Mouse (Mus musculus) gastrocnemius, adult 8-10 months (tissue): ENCODE data around the gene Gm20388. TPM values are rescaled to one million over a fixed set of nuclear protein-coding genes. Genes with fewer than 3 reads are reported as not detected.
A peak's percentile ranks its signal among the peaks of the same experiment; 100 is the strongest.
"Not testable (repeated sequence)": the region's sequence is repeated elsewhere in the genome, so short reads cannot be mapped to it uniquely, and the experiment has no call there.

Experiments
- DNase-seq, 2 experiments: peaks; one replicate each; pipeline ENCODE4 v3.0.0; 2022; ENCODE audit warnings: low spot score in 2 of 2
- total RNA-seq, 4 experiments: library from RNA; stranded (reverse); gene quantifications; 2 replicates each; pipeline ENCODE4 v1.2.4; 2022

Gm20388 gene
- total RNA-seq, 4 experiments from 2014 or later, result 4.4 to 20.0 (median 7.9) TPM; not detected in 1

DNA sequence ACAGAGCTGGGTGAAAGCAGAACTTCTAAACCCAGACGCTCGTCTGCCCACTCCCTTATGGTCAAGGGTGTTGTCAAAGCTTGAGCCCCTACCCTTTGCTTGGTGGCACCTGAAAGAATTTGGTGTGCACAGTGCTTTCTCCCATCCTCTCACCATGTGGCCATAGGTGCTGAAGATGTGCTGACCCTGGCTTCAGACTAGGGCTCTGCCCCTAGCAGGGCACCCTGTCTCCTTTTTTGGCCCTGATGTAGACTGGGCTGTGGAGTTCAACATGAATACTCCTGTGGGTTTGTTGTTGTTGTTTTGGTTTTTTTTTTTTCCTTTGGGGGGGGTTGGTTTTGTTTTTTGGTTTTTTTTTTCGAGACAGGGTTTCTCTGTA lies 3512.1 kb downstream of the Gm20388 start:
- DNase-seq, result no peak

DNA sequence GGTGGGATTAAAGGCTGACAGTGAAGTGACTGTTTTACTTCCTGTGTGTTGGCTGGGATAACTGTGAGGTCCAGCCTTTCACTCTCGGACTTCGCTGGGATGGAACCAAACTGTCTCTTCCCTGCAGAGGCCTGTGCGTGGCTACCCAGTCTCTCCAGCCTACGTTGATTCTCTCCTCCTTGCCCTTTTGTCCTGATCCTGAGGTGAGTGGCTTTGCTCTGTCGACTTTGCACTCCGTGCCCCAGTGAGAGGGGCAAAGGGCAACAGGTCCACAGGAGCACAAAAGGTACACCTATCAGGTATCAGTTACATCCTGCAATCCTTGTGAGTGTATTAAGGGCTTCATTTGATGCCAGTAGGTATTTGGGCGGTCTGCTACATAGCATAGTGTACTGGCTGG lies 3512.8 kb downstream of the Gm20388 start, which contains the start of gene Def8:
TSS of gene Def8 (plus strand) at position 87 of the 400 bp plus-strand sequence.
- DNase-seq, result no peak

DNA sequence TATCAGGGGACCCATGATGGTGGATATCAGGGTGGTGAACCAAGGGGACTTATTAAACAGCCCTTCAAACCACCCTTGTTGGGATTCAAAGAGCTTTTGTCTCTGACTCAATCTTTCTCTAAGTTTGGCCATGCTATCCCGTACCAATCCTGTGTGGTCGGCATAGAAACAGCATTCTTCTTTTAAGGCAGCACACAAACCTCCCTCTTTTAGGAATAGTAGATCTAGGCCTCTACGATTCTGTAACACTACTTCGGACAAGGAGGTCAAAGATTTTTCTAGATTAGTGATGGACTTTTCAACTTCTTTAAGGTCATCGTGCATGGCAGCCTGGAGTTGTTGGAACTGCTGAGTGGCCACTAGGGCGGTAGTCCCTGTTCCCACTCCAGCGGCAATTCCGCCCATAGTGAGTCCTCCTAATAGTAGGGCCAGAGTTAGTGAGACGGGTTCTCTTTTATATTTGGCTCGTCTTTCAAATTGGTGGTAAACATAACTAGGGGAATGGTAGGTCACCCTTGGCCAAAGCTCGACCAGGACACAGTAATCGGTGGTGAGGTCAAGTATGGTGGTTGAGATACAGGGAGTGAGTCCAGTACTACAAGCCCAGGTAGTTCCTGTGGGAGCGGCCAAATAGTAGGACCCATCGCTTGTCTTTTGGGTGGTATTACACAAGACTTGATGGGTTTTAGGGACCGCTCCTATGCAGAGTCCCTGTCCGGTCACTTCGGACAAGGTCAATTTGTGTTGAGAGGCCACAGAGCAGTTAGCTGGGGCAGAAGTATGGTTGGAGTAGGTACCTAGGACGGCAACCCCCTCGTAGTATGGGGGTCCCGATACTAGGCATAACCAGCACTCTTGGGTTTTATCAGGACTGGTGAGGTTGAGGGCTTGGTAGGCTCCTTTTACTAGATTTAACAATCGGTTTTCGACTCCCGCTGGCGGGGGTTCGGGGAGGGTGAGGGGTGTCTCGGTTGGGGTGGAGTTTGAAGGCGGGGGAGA lies 3516.2 kb downstream of the Gm20388 start:
- DNase-seq, result no peak

DNA sequence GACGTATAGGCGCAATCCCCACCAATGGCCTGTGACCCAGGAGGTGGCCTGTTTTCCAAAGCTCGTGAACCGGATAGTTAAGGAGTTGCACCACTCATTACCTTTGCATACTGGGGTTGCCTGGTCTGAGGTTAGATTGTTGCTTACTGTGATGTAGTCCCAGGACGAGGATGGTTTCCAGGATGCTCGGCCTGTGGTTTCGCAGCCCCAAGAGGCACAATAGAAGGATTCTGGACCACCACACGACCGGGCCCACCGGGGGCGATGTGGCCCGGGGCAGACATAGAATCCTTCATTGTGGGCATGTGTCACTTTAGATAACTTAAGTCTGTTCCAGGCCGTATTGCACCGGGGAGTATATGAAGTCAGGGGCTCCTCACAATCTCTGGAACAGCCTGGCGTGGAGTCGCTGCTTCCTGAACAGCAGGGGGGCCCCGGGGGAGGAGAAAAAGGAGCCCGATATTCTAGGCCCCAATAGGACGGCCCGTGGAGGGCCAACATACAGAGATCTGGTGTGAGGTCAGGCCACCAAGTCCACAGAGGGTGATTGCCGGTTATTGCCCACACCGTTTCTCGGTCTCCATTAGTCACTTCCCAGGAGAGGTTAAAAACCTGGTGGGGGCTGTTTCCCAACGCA lies 3517.1 kb downstream of the Gm20388 start:
- no peak for DNase-seq

DNA sequence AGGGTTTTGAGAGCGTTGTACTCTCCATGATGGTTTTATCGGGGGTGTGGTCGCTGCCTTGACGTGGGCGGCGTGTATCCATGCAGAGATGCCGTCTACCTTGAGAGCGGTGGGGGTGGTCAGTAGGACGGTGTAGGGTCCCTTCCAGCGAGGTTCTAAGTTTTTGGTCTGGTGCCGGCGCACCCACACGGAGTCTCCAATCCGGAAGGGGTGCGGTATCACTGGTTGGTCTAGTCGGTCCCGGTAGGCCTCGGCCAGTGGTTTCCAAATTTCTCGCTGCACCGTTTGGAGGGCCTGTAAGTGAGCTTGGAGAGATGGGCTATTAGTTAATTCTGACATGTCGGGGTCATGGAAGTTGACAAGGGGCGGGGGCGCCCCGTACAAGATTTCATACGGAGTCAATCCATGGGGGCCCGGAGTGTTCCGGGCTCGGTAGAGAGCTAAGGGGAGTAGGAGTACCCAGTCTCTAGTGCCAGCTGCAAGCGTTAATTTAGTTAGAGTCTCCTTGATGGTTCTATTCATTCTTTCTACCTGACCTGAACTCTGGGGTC lies 3517.8 kb downstream of the Gm20388 start:
- DNase-seq, result no peak

DNA sequence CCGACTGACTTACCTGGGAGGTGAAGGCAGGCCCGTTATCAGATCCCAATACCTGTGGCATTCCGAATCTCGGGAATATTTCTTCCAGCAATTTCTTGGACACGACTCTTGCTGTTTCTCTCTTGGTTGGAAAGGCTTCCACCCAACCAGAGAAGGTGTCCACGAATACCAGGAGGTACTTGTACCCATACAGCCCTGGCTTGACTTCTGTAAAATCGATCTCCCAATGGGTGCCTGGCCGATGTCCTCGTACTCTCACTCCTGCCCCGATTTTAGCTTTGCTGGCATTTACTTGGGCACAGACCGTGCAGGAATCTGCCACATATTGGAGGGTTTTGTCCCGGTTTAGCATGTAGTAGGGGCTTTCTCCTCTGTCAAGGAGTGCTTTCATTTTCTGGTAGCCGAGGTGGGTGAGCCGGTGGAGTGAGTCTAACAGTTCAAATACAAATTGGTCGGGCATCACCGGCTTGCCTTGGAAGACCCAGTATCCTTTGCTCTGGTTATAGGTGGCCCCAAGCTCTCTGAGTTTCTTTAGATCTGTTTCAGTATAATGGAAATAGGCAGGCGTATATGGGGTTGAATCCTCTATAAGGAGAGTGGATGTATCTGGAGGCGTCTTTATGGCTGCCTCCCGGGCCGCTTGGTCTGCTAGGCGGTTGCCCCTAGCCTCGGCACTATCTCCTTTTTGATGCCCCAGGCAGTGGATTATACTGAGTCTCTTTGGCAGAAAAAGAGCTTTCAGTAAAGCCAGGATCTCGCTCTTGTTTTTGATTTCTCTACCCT lies 3518.5 kb downstream of the Gm20388 start:
- DNase-seq, result no peak

DNA sequence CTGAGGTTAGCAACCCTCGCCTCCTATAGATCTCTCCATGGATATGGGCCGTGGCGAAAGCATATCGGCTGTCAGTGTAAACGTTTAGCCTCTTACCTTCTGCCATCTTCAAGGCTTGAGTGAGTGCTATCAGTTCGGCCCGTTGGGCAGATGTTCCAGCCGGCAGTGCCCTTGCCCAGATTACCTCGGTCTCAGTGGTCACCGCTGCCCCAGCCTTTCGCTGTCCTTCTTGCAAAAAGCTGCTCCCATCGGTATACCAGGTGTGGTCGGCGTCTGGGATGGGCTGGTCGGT lies 3519.0 kb downstream of the Gm20388 start:
- not testable (repeated sequence) for DNase-seq

DNA sequence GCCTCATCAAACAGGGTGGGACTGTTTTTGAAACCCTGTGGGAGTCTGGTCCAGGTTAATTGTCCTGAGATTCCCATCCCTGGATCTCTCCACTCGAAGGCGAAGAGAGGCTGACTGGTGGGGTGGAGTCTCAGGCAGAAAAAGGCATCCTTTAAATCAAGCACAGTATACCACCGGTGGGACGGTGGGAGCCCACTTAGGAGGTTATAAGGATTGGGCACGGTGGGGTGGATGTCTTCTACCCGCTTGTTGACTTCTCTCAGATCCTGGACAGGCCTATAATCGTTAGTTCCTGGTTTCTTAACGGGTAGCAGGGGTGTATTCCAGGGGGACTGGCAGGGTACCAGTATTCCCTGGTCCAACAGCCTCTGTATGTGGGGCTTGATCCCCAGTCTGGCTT lies 3520.3 kb downstream of the Gm20388 start:
- not testable (repeated sequence) for DNase-seq

DNA sequence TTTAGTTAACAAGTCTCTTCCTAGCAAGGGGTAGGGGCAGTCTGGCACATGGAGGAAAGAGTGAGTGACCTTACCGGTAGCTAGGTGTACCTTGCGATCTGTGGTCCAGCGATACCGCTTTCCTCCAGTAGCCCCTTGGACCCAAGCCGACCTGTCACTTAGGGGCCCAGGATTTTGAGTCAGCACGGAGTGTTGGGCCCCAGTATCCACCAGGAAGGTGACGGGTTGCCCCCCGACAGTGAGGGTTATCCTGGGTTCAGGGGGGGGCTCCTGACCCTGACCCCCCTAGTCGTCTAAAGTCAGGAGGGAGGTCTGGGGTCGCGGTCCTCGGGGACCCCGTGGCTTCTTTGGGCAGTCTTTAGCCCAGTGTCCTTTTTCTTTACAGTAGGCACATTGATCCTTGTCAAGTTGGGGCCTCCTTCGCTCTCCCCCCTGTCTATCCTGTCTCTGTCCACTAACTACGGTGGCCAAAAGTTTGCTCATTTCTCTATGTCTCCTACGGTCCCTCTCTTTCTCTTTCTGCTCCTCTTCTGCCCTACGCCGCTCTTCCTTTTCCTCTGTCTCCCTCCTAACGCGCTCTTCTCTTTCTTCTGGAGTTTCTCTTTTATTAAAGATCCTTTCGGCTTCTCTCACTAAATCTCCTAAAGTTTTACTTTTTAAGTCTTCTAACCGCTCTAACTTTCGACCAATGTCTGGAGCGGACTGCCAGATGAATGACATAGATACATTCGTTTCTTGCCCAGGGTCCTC lies 3521.2 kb downstream of the Gm20388 start:
- DNase-seq, result no peak

DNA sequence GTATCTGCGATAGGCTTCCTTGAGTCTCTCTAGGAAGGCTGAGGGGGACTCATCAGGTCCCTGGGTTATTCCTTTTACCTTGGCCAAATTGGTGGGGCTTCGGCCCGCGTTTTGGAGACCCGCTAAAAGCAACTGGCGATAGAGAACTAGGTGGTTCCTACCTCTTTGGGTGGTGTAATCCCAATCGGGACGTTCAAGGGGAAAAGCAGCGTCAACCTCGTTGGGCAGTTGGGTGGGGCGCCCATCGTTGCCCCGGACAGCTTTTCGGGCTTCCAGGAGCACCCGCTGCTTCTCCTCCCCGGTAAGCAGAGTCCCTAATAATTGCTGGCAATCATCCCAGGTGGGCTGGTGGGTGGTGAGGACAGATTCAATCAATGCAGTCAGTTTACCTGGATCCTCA lies 3521.7 kb downstream of the Gm20388 start:
- DNase-seq, result no peak

DNA sequence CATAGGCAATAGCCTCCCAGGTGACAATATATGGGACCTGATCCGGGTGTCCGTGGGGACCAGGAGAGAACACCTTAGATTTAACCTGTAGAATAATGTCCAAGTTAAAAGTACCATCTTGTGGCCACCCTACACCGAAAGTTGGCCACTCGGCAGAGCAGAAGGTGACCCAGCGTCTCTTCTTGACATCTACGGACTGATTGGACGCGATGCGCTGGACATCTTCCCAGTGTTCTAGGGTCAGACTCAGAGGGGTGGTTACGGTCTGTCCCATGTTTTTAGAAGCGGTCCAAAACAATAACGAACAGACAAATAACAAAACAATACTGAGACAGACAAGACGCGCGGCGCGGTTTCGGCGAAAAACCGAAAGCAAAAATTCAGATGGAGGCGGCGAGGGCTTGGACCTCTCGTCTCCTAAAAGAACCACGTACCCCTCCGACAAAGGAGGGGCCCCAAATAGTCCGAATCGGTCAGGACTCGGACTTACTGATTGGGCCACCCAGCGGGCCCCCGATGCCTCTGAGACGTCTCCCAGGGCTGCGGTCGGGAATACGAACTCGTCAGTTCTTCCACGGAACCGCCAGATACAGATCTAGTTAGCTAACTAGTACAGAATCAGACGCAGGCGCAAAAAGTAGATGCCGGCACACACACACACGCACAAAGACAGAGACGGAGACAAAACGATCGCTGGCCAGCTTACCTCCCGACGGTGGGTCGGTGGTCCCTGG lies 3522.8 kb downstream of the Gm20388 start:
- not testable (repeated sequence) for DNase-seq

DNA sequence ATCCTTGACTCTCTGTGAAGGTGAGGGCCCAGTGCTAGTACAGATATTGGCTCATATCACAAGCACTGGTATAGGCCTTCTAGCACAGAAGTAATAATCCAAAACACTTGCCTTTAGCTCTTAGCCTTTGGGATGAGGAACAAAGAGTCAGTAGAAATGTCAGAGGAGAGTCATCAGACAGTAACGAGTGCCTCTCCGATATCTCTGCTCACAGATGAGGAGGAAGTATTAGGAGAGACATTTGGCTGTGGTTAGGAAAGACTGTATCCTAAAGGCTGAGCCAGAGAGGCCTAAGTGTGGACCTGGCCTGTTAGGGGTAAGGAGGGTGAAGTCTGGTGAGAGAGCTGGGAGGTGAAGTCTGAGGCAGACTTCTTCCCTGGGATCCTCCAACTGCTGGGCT lies 3531.1 kb downstream of the Gm20388 start:
- no peak for DNase-seq

DNA sequence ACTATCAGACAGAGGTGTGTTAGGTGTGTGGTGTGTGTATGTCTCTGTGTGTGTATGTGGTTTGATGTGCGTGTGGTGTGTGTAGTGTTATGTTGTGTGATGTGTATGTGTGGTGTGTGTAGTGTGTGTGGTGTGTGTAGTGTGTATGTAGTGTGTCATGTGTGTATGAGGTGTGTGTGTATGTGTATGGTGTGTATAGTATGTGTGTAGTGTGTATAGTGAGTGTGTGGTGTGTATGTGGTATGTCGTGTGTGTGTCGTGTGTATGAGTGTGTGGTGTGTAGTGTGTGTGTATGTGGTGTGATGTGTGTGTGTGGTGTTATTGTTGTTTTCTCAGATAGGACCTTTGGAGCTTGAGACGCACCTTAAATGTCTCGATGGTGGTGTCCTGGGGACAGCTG lies 3531.7 kb downstream of the Gm20388 start:
- no peak for DNase-seq

DNA sequence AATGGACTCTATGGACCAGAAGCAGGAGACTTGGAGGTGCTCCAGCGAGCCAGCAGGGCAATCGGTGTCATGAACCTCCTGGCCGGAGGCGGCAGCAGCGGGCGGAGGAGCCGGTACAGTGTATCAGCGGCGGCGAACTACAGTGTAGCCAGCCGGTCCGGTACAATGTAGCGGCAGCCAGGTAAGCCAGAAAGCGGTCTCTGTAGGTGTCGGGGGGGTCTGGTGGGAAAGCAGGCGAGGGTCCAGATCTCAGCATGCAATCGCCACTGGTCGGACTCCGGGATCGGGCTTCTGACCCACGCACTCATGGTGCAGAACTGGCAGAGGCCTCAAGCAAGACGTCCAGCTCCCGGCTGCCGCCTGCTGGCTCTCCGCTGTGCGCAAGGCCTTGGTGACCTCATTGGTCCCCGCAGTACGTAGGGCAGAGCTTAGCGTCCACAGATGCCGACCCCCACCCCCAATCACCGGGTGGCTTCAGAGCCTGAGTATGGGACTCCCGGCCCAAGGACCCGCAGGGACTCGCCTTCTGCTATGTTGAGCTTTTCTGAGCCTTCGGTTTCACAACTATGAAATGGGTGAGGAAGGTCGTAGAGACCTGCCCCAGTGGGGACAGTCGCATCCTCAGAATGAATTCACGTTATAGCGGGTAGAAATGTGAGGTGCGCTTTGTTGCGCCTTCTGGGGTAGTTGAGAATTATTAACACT lies 3532.4 kb downstream of the Gm20388 start:
- DNase-seq, result peak; percentile 90

DNA sequence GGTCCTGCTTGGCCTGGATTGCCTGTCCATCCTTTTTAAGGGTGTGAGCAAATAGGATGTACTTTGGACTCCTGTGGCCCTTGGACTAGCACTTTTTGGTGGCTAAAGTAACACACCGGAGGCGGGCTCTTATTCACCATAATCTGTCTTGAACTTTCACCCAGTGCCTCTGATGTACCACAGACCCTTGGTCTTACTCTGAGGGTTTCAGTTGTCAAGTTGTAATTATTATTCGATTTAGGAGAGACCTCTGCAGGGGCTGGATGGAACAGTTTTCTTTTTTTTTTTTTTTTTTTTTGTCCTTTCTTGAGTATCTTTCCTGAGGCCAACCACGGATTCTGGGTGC lies 3532.9 kb downstream of the Gm20388 start:
- DNase-seq, result no peak

DNA sequence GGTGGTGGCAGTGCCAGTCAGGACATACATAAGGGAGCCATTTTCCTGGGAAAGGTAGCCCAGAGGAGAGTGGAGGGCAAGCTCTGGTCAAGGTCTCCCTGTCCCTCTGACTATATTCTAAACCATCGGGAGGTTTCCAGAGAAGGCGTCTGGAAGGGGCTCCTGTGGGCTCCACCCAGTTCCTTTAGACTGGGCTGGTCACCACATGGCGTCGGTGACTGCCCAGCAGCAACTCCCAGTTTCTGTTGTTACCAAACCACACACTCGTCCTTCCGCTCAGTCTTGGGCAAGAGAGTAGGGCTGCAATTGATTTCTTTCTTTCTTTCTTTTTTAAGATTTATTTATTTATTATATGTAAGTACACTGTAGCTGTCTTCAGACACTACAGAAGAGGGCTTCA lies 3533.5 kb downstream of the Gm20388 start:
- DNase-seq, result no peak

DNA sequence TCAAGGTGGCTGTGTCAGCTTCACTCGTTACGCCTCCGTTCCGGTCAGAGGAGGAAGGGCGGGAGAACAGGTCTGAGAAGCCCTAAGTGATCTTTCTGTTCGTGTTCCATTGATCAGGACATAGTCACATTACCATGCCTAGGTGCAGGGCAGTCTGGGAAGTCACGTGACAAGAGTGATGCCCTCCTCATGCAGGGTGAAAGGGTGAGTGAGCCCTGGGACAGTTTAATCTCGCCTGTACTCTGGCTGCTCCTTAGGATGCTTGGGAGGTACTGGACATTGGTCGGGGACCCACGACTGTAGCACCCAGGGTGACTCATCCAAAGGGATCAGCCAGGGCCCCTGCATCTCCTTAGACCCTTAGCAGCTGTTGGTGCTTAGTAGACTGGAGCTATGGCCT lies 3535.3 kb downstream of the Gm20388 start:
- DNase-seq, result no peak

DNA sequence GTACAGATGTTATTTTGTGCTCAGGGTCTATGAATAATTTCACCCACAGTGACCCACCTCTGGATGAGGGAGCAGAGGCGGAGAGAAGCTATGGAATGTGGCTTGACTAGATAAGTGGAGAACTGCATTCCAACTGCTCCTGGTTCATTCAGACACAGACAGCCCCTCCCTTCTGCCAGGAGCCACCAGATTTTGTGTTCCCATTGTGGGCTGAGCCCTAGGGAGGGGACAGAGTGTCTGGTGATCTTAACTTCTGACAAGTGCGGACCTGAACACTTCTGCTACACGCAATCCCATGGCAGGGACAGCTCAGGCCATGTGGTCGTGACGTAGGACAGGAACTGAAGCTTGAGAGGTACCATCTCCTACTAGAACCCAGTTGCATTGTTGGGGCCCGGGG lies 3536.2 kb downstream of the Gm20388 start:
- DNase-seq, result no peak

DNA sequence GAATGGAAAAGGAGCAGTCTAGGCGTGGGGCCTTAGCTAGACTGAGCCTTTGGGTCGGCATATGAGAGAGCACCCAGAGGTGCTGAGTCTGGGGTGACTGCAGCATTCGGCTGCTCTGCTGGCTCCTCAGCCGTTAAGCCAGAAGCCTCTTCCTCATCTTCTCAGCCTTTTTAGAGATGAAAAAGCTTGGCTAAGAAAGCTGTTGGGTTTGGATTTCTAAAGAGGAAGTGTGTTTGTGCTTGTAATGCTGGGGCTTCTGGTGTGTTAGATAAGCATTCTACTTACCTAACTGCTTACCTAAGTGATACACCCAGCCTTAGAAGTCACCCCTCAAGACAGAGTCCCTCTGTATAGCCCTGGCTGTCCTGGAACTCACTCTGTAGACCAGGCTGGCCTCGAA lies 3540.1 kb downstream of the Gm20388 start:
- DNase-seq, result no peak

DNA sequence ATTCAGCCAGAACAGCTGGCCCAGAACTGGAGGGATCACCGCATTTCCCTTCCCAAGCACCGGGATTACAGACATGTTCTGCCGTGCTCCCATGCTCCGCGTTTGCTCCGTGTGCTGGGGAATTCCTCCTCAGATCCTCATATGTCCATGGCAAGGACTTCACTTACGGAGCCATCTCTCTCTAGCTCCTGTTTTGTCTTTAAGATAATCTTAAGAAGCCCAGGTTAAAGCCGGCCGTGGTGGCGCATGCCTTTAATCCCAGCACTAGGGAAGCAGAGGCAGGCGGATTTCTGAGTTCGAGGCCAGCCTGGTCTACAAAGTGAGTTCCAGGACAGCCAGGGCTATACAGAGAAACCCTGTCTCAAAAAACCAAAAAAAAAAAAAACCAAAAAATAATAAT lies 3541.1 kb downstream of the Gm20388 start:
- DNase-seq, result not testable (repeated sequence)
